Mouse (Mus musculus) olfactory bulb, adult 2 months (tissue): ENCODE results near the gene Klhl7. TPM values are rescaled to one million over a fixed set of nuclear protein-coding genes. Genes with fewer than 3 reads are reported as not detected.

Experiments
- H3K27ac ChIP-seq: fragments of 200-500 bp; 2 replicates; pipeline ENCODE4 v1.5.1; 2012; ENCODE audit warnings: low read depth, low read length; ENCODE audit not compliant: insufficient read depth
- H3K4me1 ChIP-seq: fragments of 200-500 bp; 2 replicates; pipeline ENCODE4 v1.6.1; 2012; ENCODE audit warnings: low read length; ENCODE audit not compliant: control insufficient read depth, insufficient read depth
- H3K4me3 ChIP-seq: fragments of 200-500 bp; 2 replicates; pipeline ENCODE4 v1.5.1; 2012; ENCODE audit warnings: mild to moderate bottlenecking, low read depth, low read length, moderate library complexity; ENCODE audit not compliant: insufficient read depth
- CTCF ChIP-seq: fragments of 200-500 bp; IDR thresholded peaks from 2 replicates; pipeline ENCODE4 v1.5.1; 2012; ENCODE audit warnings: low read depth, mild to moderate bottlenecking, low read length, moderate library complexity; ENCODE audit not compliant: insufficient read depth
- POLR2A ChIP-seq: fragments of 200-500 bp; IDR thresholded peaks from 2 replicates; pipeline ENCODE4 v1.6.1; 2012; ENCODE audit warnings: mild to moderate bottlenecking, low read depth, low read length, moderate library complexity; ENCODE audit not compliant: insufficient read depth
- WGBS: fragments of 180-500 bp; shearing (Covaris S2); methylation state at CpG from one replicate; pipeline ENCODE4 v1.1.7; 2018; 5-methylcytosine and 5-hydroxymethylcytosine counted together
- polyA plus RNA-seq: library from polyadenylated mRNA; stranded (reverse); fragments of >200 nt; gene quantifications from 2 replicates; pipeline ENCODE4 v1.2.4, GENCODE M21; 2012; ENCODE audit warnings: low replicate concordance; ENCODE audit not compliant: missing spikeins, insufficient read depth, insufficient read length

The Klhl7 gene
- polyA plus RNA-seq = not detected in 2 replicates

DNA sequence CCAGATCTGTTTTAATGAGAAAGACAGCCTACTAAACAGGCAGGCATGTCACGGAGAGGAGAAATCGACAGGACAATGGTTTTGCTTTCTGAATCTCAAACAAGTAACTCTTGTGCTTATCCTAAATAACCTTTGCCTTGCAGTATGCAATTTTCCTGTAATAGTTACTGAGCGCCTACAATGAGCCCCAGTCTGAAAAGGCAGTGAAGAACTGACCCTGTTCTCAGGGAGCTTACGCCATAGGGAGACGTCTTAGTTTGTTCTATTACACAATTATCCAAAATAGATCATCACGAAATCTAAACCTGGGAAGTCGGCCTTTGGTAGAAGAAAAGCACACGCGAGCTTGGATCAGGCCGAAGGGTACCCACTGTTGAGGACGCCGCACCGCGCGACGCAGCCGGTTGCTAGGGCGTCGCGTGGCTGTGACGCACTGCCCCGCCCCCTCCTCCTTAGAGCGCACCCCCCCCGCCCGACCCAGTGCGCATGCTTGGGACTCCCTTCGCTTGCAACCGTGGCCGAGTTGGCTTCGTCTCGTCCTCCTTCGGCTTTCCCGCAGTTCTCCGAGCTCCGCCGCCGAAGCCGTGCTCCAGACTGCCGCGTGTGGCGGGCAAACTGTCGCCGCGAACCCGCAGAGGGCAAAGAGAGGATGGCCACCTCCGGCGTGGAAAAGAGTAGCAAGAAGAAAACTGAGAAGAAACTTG lies at the start of gene Klhl7:
Gene Klhl7, plus strand, starts transcription at position 500 of the 704 bp plus-strand sequence.
- WGBS = under 1% methylated on average over 47 of the region's 47 CpGs
- H3K4me3 ChIP-seq = peak within 1 kb of the TSS; percentile 64
- H3K27ac ChIP-seq = peak within 1 kb of the TSS; percentile 82
- TF ChIP-seq POLR2A (peak; percentile 92), CTCF (no peak)
- H3K4me1 ChIP-seq = no peaks in the 10 kb centered on the region; the same call in 1 of the 2 replicates

DNA sequence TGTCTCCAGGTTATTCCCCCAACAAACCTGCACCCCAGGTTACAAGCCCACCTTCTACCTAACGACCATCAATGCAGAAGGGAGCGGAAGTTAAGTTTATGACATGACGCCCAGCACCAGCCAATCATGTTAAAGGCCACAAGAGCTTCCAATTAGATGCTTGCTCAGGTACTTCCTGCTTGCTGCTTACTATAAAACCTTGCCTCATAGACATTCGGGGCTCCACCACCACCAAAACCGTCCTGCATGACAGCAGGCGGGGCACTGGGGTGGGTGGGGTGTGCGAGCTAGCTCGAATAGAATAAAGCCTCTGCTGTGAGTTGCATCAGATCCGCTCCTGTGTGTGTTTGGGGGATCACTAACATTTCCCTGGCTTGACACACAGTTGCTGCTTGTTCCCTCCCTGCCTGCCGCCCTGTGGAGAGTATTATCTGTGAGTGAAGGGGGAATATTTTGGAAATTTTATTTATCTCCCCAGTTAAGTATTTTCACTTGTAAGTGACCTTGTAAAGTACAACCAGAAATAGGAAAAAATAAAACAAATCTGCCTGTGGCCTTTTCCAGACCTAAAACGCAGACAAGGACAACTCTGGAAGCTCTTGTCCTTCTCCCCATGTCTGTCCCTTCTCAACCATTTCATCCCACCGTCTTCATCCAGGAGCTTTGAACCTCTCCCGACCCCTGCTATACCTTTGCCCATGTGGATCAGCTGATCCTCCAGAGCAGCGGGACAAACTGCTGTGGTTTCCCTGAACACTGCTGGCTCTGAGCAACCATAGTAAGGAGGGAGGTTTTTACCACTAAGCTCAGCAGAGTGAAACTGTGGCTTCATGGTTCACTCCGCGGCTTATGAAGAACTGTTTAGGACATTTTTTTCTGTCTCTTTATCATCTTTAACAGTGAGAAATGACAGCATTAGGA lies 48.4 kb upstream of the Klhl7 start:
- Histone ChIP-seq H3K4me3 (no peak overlapping the region), H3K4me1 (no peaks in the 10 kb centered on the region), H3K27ac (no peak overlapping the region)
- WGBS = 78% methylated on average over 16 of the region's 16 CpGs
- TF ChIP-seq CTCF (no peak), POLR2A (no peak)

DNA sequence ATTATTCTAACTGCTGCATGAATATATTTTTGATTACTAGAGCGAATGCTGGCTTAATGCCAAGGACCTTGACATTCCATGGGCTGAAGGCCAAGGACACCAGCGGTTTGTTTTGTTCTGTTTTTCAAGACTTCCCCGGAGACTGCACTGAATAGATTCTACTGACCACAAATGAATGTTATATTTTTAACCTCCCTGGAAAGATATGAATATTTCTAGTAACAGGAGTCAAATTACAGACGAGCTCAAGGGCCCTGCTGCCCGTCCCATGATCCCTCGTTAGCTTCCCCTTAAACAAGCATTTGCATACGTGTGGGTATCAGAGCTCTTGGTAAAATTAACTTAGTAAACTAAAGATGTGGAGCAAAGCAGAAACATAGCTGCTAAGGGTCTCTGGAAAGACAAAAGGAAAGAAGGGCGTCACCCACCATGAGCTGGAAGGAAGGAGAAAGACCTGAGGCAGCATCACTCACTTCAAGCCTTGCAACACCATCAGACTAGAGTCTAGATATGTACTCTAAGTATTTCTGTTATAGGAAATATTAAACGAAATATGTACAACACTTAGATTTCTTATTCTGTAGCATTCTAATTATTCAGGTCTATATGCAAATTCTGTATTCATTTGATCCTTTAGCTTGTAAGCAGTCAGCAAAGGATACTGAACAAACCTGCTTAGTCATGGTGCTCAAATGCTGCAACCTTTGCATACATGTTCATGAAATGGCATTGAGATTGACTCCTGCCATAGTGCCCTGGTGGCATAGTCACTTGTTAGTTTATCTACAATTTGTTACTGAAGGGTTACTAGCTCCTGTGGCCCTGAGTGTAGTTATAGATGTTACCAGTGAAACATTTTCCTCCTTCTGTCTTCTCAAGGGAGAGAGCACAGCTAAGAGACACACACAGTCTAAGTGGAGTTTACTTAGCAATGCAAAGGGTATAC lies 46.9 kb upstream of the Klhl7 start:
- Histone ChIP-seq H3K27ac (no peak overlapping the region), H3K4me3 (no peak overlapping the region), H3K4me1 (no peaks in the 10 kb centered on the region)
- 48% methylated on average over 9 of the region's 9 CpGs for WGBS
- no peak for TF ChIP-seq POLR2A
- no peak for TF ChIP-seq CTCF

DNA sequence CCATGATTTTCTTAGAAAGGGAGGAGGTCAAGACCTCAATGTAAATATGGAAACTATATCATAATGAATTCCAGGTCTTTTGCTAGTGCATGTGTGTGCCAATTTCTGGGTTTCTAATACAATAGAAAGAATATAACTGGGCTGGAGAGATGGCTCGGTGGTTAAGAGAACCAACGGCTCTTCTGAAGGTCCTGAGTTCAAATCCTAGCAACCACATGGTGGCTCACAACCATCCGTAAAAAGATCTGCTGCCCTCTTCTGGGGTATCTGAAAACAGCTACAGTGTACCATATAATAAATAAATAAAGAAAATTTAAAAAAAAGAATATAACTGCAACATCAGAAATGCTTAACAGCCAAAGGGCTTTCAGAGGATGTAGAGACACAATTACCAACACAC lies 46.0 kb upstream of the Klhl7 start:
- no peak for TF ChIP-seq CTCF
- TF ChIP-seq POLR2A = no peak
- WGBS = 94% methylated on average over 3 of the region's 3 CpGs
- H3K4me3 ChIP-seq = no peak overlapping the region
- H3K4me1 ChIP-seq = no peaks in the 10 kb centered on the region
- no peak overlapping the region for H3K27ac ChIP-seq

DNA sequence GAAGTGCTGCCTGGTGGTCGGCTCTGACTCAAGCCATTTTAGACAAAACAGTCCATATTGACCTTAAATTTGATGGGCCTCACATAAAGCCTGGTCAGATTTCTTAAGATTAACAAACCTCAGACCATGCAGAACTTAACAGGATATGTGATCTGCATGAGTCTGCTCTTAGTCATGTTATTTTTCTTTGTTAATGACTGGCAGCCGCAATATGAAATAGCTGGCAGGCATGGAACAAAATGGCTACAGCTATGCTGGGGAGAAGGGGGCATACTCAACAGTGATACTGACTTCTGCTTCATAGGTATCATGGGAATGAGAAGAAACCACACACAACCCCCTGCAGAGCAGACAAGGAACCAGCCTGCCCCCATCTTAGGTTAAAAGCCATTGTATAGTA lies 43.5 kb upstream of the Klhl7 start:
- WGBS = 93% methylated on average over 2 of the region's 2 CpGs
- Histone ChIP-seq H3K27ac (no peak overlapping the region), H3K4me1 (no peaks in the 10 kb centered on the region), H3K4me3 (no peak overlapping the region)
- TF ChIP-seq CTCF (no peak), POLR2A (no peak)

DNA sequence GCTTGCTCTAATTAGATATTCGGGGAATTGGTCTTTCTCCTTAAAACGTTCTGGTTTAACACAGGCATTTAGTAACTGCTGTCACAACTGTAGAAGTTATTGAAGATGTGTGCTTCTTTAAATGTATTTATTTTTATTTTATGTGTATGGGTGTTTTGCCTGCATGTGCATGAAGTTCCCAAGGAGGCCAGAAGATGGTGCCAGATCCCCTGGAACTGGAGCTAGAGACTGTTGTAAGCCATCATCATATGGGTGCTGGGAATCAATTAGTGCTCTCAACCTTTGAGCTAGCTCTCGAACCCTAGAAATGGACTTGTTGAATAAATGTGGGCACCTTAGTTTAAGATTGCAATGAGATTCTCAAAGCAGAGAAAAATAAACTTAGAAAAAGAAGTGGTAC lies 42.8 kb upstream of the Klhl7 start:
- H3K27ac ChIP-seq = no peak overlapping the region
- no peak overlapping the region for H3K4me3 ChIP-seq
- WGBS = 73% methylated on average over 3 of the region's 3 CpGs
- H3K4me1 ChIP-seq = no peaks in the 10 kb centered on the region
- TF ChIP-seq CTCF = no peak
- TF ChIP-seq POLR2A = no peak

DNA sequence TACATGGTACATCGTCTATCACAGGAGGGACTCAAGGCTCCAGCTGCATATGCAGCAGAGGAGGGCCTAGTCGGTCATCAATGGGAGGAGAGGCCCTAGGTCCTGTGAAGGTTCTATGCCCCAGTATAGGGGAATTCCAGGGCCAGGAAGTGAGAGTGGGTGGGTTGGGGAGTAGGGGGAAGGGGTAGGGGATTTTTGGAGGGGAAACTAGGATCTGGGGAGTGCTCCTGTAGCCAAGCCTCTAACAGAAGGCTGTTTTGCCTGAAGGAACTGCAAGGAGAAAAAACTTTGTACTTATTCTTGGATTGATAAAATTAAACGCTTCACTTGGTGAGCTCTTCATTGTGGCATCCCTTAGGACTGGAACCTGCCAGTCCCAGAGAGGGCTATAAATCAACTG lies 39.5 kb upstream of the Klhl7 start:
- 77% methylated on average over 3 of the region's 3 CpGs for WGBS
- Histone ChIP-seq H3K4me3 (no peak overlapping the region), H3K27ac (no peak overlapping the region), H3K4me1 (peaks cover 2% of the 10 kb centered on the region; the same call in 1 of the 2 replicates)
- no peak for TF ChIP-seq POLR2A
- no peak for TF ChIP-seq CTCF

DNA sequence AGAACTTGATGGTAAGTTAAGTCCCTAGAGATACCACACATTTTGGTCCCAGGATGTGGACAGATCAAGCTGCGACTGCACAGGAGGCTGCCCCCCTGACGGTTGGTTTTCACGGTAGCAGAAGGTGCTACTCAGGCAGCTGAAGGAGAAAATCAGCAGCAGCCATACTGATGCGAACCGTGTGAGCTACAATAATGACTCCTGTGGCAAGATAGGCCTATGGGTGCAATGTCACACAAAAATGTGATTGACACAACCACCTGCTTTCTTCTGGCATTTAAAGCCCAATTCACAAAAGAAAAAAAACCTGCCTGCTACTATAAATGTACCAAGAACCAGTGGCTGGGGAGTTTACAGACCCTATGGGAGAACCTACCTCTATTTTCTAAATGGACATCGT lies 37.4 kb upstream of the Klhl7 start:
- WGBS = 86% methylated on average over 6 of the region's 6 CpGs
- TF ChIP-seq POLR2A = no peak
- no peak for TF ChIP-seq CTCF
- peaks cover 2% of the 10 kb centered on the region; the same call in 1 of the 2 replicates for H3K4me1 ChIP-seq
- no peak overlapping the region for H3K27ac ChIP-seq
- H3K4me3 ChIP-seq = no peak overlapping the region
